Mouse (Mus musculus): ENCODE measurements at regions not wholly inside any gene's neighbourhood (a gene's known extent, or its start where the extent isn't known, plus 50 kb on each side); places are given as distances from the start of the nearest gene placed in this dataset.

- Histone ChIP-seq H3K4me3 (no peak overlapping the region), H3K27ac (no peak overlapping the region), H3K4me1 (peaks cover 7% of the 10 kb centered on the region), H3K9me3 (no peaks in the 10 kb centered on the region), H3K36me3 (replicated peaks) (no peaks in the 10 kb centered on the region), H3K27me3 (ENCODE audit: poor library complexity, severe bottlenecking) (no peaks in the 10 kb centered on the region)
- DNase-seq (ENCODE audit: extremely low spot score, low spot score), result no peak
- 88% methylated on average over 6 of the region's 6 CpGs for WGBS
These were observed 758.8 kb downstream of the Ryr2 start for GRCm38 (mm10) chr13:11347787-11348501.

- 90% methylated on average over 2 of the region's 2 CpGs for WGBS
- Histone ChIP-seq H3K27me3 (ENCODE audit: poor library complexity, severe bottlenecking) (no peaks in the 10 kb centered on the region), H3K36me3 (replicated peaks) (no peaks in the 10 kb centered on the region), H3K9me3 (no peaks in the 10 kb centered on the region), H3K27ac (no peak overlapping the region), H3K4me3 (no peak overlapping the region), H3K4me1 (peaks cover 7% of the 10 kb centered on the region)
- DNase-seq (ENCODE audit: extremely low spot score, low spot score), result no peak
These were observed 762.2 kb downstream of the Ryr2 start for GRCm38 (mm10) chr13:11344500-11344899.

- no peaks in the 10 kb centered on the region for H3K9me3 ChIP-seq
- H3K4me1 ChIP-seq, result no peaks in the 10 kb centered on the region
- DNase-seq (ENCODE audit: extremely low spot score, low spot score), result no peak
- no peak overlapping the region for H3K4me3 ChIP-seq
- no peaks in the 10 kb centered on the region for H3K27me3 ChIP-seq (ENCODE audit: poor library complexity, severe bottlenecking)
- WGBS, result 66% methylated on average over 9 of the region's 9 CpGs
- H3K27ac ChIP-seq, result no peak overlapping the region
- no peaks in the 10 kb centered on the region for H3K36me3 ChIP-seq (replicated peaks)
These were observed 768.5 kb downstream of the Ryr2 start for GRCm38 (mm10) chr13:11338297-11338616.

GRCm38 (mm10) chr13:11337610-11338296, 769.0 kb downstream of the Ryr2 start:
- WGBS, result 67% methylated on average over 4 of the region's 4 CpGs
- no peak for DNase-seq (ENCODE audit: extremely low spot score, low spot score)
- Histone ChIP-seq H3K4me3 (no peak overlapping the region), H3K27ac (no peak overlapping the region), H3K9me3 (no peaks in the 10 kb centered on the region), H3K36me3 (replicated peaks) (no peaks in the 10 kb centered on the region), H3K27me3 (ENCODE audit: poor library complexity, severe bottlenecking) (no peaks in the 10 kb centered on the region), H3K4me1 (no peaks in the 10 kb centered on the region)

GRCm38 (mm10) chr13:11336958-11337357, 769.8 kb downstream of the Ryr2 start:
- no peaks in the 10 kb centered on the region for H3K4me1 ChIP-seq
- DNase-seq (ENCODE audit: extremely low spot score, low spot score), result no peak
- WGBS, result 87% methylated on average over 3 of the region's 3 CpGs
- H3K27ac ChIP-seq, result no peak overlapping the region
- no peaks in the 10 kb centered on the region for H3K27me3 ChIP-seq (ENCODE audit: poor library complexity, severe bottlenecking)
- no peaks in the 10 kb centered on the region for H3K9me3 ChIP-seq
- H3K36me3 ChIP-seq (replicated peaks), result no peaks in the 10 kb centered on the region
- no peak overlapping the region for H3K4me3 ChIP-seq

- Histone ChIP-seq H3K36me3 (replicated peaks) (no peaks in the 10 kb centered on the region), H3K9me3 (no peaks in the 10 kb centered on the region), H3K4me3 (no peak overlapping the region), H3K27ac (no peak overlapping the region), H3K4me1 (no peaks in the 10 kb centered on the region), H3K27me3 (ENCODE audit: poor library complexity, severe bottlenecking) (no peaks in the 10 kb centered on the region)
- 91% methylated on average over 4 of the region's 4 CpGs for WGBS
- no peak for DNase-seq (ENCODE audit: extremely low spot score, low spot score)
These were observed 774.8 kb downstream of the Ryr2 start for GRCm38 (mm10) chr13:11331991-11332390.

GRCm38 (mm10) chr13:11308716-11309115, 798.0 kb downstream of the Ryr2 start:
- no peaks in the 10 kb centered on the region for H3K4me1 ChIP-seq

GRCm38 (mm10) chr13:11295493-11295892, 811.3 kb downstream of the Ryr2 start:
- no peaks in the 10 kb centered on the region for H3K27me3 ChIP-seq (ENCODE audit: poor library complexity, severe bottlenecking)
- H3K4me3 ChIP-seq, result no peak overlapping the region
- no peaks in the 10 kb centered on the region for H3K9me3 ChIP-seq
- H3K36me3 ChIP-seq (replicated peaks), result no peaks in the 10 kb centered on the region
- DNase-seq (ENCODE audit: extremely low spot score, low spot score), result no peak
- no peaks in the 10 kb centered on the region for H3K4me1 ChIP-seq
- 93% methylated on average over 2 of the region's 2 CpGs for WGBS
- no peak overlapping the region for H3K27ac ChIP-seq

More at GRCm38 (mm10) chr13:11308716-11309115, 798.0 kb downstream of the Ryr2 start:
- Histone ChIP-seq H3K27ac (no peak overlapping the region), H3K9me3 (peaks cover 8% of the 10 kb centered on the region; the same call in 1 of the 2 replicates), H3K27me3 (ENCODE audit: poor library complexity, severe bottlenecking) (no peaks in the 10 kb centered on the region), H3K4me3 (no peak overlapping the region), H3K36me3 (replicated peaks) (no peaks in the 10 kb centered on the region)
- no peak for DNase-seq (ENCODE audit: extremely low spot score, low spot score)
- 83% methylated on average over 2 of the region's 2 CpGs for WGBS

- H3K4me3 ChIP-seq, result no peak overlapping the region
- no peak overlapping the region for H3K27ac ChIP-seq
- no peaks in the 10 kb centered on the region for H3K9me3 ChIP-seq
- DNase-seq (ENCODE audit: extremely low spot score, low spot score), result no peak
- no peaks in the 10 kb centered on the region for H3K27me3 ChIP-seq (ENCODE audit: poor library complexity, severe bottlenecking)
- 88% methylated on average over 1 of the region's 1 CpGs for WGBS
- no peaks in the 10 kb centered on the region for H3K36me3 ChIP-seq (replicated peaks)
- H3K4me1 ChIP-seq, result no peaks in the 10 kb centered on the region
These were observed 812.1 kb downstream of the Ryr2 start for GRCm38 (mm10) chr13:11294689-11295088.

- H3K4me3 ChIP-seq, result no peak overlapping the region
- no peaks in the 10 kb centered on the region for H3K36me3 ChIP-seq (replicated peaks)
- H3K27me3 ChIP-seq (ENCODE audit: poor library complexity, severe bottlenecking), result no peaks in the 10 kb centered on the region
- H3K4me1 ChIP-seq, result no peaks in the 10 kb centered on the region
- H3K9me3 ChIP-seq, result no peaks in the 10 kb centered on the region
- H3K27ac ChIP-seq, result no peak overlapping the region
- no peak for DNase-seq (ENCODE audit: extremely low spot score, low spot score)
These were observed 813.0 kb downstream of the Ryr2 start for GRCm38 (mm10) chr13:11293750-11294149.

GRCm38 (mm10) chr13:11273896-11274295, 832.8 kb downstream of the Ryr2 start:
- 76% methylated on average over 1 of the region's 1 CpGs for WGBS
- no peak for DNase-seq (ENCODE audit: extremely low spot score, low spot score)
- no peak overlapping the region for H3K4me3 ChIP-seq
- no peaks in the 10 kb centered on the region for H3K9me3 ChIP-seq
- H3K4me1 ChIP-seq, result no peaks in the 10 kb centered on the region; the same call in 1 of the 2 replicates
- H3K27ac ChIP-seq, result no peak overlapping the region
- no peaks in the 10 kb centered on the region for H3K27me3 ChIP-seq (ENCODE audit: poor library complexity, severe bottlenecking)
- no peaks in the 10 kb centered on the region for H3K36me3 ChIP-seq (replicated peaks)

- Histone ChIP-seq H3K4me3 (no peak overlapping the region), H3K4me1 (no peaks in the 10 kb centered on the region), H3K27me3 (ENCODE audit: poor library complexity, severe bottlenecking) (no peaks in the 10 kb centered on the region), H3K9me3 (no peaks in the 10 kb centered on the region), H3K36me3 (replicated peaks) (no peaks in the 10 kb centered on the region), H3K27ac (no peak overlapping the region)
- DNase-seq (ENCODE audit: extremely low spot score, low spot score), result no peak
- 87% methylated on average over 5 of the region's 5 CpGs for WGBS
These were observed 837.9 kb downstream of the Ryr2 start for GRCm38 (mm10) chr13:11268673-11269340.

- H3K4me1 ChIP-seq, result no peaks in the 10 kb centered on the region
These were observed 859.2 kb downstream of the Ryr2 start for GRCm38 (mm10) chr13:11247541-11247940.

More at GRCm38 (mm10) chr13:11247541-11247940, 859.2 kb downstream of the Ryr2 start:
- Histone ChIP-seq H3K27ac (no peak overlapping the region), H3K36me3 (replicated peaks) (no peaks in the 10 kb centered on the region), H3K4me3 (no peak overlapping the region), H3K27me3 (ENCODE audit: poor library complexity, severe bottlenecking) (no peaks in the 10 kb centered on the region), H3K9me3 (no peaks in the 10 kb centered on the region)
- DNase-seq (ENCODE audit: extremely low spot score, low spot score), result no peak

Measured in forebrain, embryonic 10.5 days (tissue).